Mouse (Mus musculus): ENCODE measurements around the gene Nae1.

The Nae1 gene

GRCm38 (mm10) chr8:104517872-104518271, 16.6 kb downstream of the Nae1 start:
- peak in 1 of 2 experiments; percentile 37 for DNase-seq

GRCm38 (mm10) chr8:104510134-104510533, 24.3 kb downstream of the Nae1 start:
- no peak for DNase-seq

- DNase-seq = peak; percentile 59 to 69
Observed at GRCm38 (mm10) chr8:104509061-104510006, 25.1 kb downstream of the Nae1 start, which contains the start of gene Terb1. TSS of gene Terb1 (minus strand) at chr8:104509910.

- DNase-seq = no peak
Observed at GRCm38 (mm10) chr8:104479091-104479490, 55.3 kb downstream of the Nae1 start.

GRCm38 (mm10) chr8:104472465-104472864, 62.0 kb downstream of the Nae1 start:
- DNase-seq = no peak

GRCm38 (mm10) chr8:104467463-104467862, 67.0 kb downstream of the Nae1 start:
- no peak for DNase-seq

Measured in cerebellum, postnatal 25 days (tissue).